In genomic region chr17:36844286-36844719, GRCm38 (mm10) we compare ENCODE assay signal across 13 mouse cellular contexts. TPM values are rescaled to one million over a fixed set of nuclear protein-coding genes. Genes with fewer than 3 reads are reported as not detected.
A peak's percentile ranks its signal among the peaks of the same experiment; 100 is the strongest.
DNase-seq lines count a peak whose midpoint lies in the region; ATAC-seq and TF ChIP-seq lines count a peak whose summit lies in the region.
"Had no signal": no experiment of that assay in that cellular context is flagged by ENCODE, and none has a peak within 500 bp of the region (broad histone marks: within the 10 kb centered on the region; RNA-seq: fewer than 3 reads in every experiment).

No protein-coding gene starts in this region.

- intact Hi-C loops in heart, postnatal 36 days (cut with DNase I) = loop anchor here (5.0 kb wide), 1 partner anchor 203 kb away; the partner anchor contains the start of gene Gabbr1
- intact Hi-C loops in gastrocnemius, adult 2 months (cut with DNase I) = no loop called here

- H3K4me3 ChIP-seq in G1E (ENCODE audit: low read depth, low read length) = no peak overlapping the region
- H3K4me3 ChIP-seq in gastrocnemius, adult 2 months = no peak overlapping the region
- no peak overlapping the region for H3K4me3 ChIP-seq in limb, embryonic 10.5 days
- H3K4me3 ChIP-seq: embryonic facial prominence, embryonic 13.5 days had no signal

- no peaks in the 10 kb centered on the region for H3K9me3 ChIP-seq in G1E (replicated peaks)
- H3K9me3 ChIP-seq in limb, embryonic 10.5 days (replicated peaks) = no peaks in the 10 kb centered on the region
- H3K9me3 ChIP-seq: embryonic facial prominence, embryonic 13.5 days had no signal

- H3K4me1 ChIP-seq in G1E (ENCODE audit: insufficient read depth, low read depth, low read length) = peaks cover 15% of the 10 kb centered on the region
- H3K4me1 ChIP-seq in limb, embryonic 10.5 days = peaks cover 5% of the 10 kb centered on the region; the same call in 1 of the 2 replicates

- no peak overlapping the region for H3K27ac ChIP-seq in gastrocnemius, adult 2 months
- H3K27ac ChIP-seq in limb, embryonic 10.5 days = no peak overlapping the region
- H3K27ac ChIP-seq: embryonic facial prominence, embryonic 13.5 days had no signal

- peaks cover 31% of the 10 kb centered on the region for H3K36me3 ChIP-seq in G1E (replicated peaks)
- H3K36me3 ChIP-seq in limb, embryonic 10.5 days = peaks cover 8% of the 10 kb centered on the region; the same call in 1 of the 2 replicates

- peak; percentile 76 for ATAC-seq in G1E (ENCODE audit: extremely low read depth, insufficient number of reproducible peaks, low FRiP score, poor library complexity, severe bottlenecking)
- ATAC-seq in granulocyte monocyte progenitor cell, adult 5-6 weeks (replicated peaks; ENCODE audit: poor library complexity, severe bottlenecking) = peak; percentile 40
- peak; percentile 91 for ATAC-seq in megakaryocyte-erythroid progenitor cell, adult 5-6 weeks (replicated peaks; ENCODE audit: low FRiP score, low TSS enrichment, poor library complexity, severe bottlenecking)

- DNase-seq in heart, adult 11 months = peak; percentile 89
- DNase-seq in heart, postnatal 36 days = no peak
- no peak for DNase-seq in G1E (ENCODE audit: low spot score)
- no peak for DNase-seq in layer of hippocampus, adult 9-11 months
- no peak for DNase-seq in gastrocnemius, adult 2 months
- DNase-seq in limb, embryonic 10.5 days (ENCODE audit: low spot score) = no peak
- DNase-seq: heart, adult 18-20 months had no signal

- TF ChIP-seq CTCF in G1E (IDR thresholded peaks at IDR 0.05; ENCODE audit: low read depth, low read length) = no peak
- TF ChIP-seq CTCF in gastrocnemius, adult 2 months (IDR thresholded peaks at IDR 0.05) = no peak

- H3K27me3 ChIP-seq in G1E (ENCODE audit: insufficient read depth, low read length) = no peaks in the 10 kb centered on the region
- no peaks in the 10 kb centered on the region for H3K27me3 ChIP-seq in limb, embryonic 10.5 days (ENCODE audit: low read depth, poor library complexity, severe bottlenecking)
- H3K27me3 ChIP-seq: embryonic facial prominence, embryonic 13.5 days had no signal

RNA-seq across cellular contexts. Expression of gene Trim26, which starts 7.4 kb away (rescaled TPM):
- 10 to 100 TPM; 22.2 to 23.6 TPM for total RNA-seq in heart, postnatal 36 days (2021)
- 31.8 and 39.7 TPM in 2 replicates for total RNA-seq in G1E (2014; fragmentation: Nextera tagmentation)
- total RNA-seq in G1E (2017) = 12.5 TPM in 2 replicates
- 11.7 and 13.4 TPM in 2 replicates for polyA plus RNA-seq in G1E (2012)
- 16.1 and 25.1 TPM in 2 replicates for total RNA-seq in granulocyte monocyte progenitor cell, adult 5-6 weeks (2014; fragmentation: Nextera tagmentation)
- total RNA-seq in granulocyte monocyte progenitor cell, adult 5-6 weeks (2017) = 8.4 and 11.9 TPM in 2 replicates
- 13.0 and 13.6 TPM in 2 replicates for total RNA-seq in megakaryocyte-erythroid progenitor cell, adult 5-6 weeks (2014; fragmentation: Nextera tagmentation)
- total RNA-seq in megakaryocyte-erythroid progenitor cell, adult 5-6 weeks (2017) = 7.7 and 9.3 TPM in 2 replicates
- 10 to 100 TPM; 18.9 to 23.5 TPM for total RNA-seq in gastrocnemius, adult 2 months (2021)
- polyA plus RNA-seq in limb, embryonic 10.5 days (2016; fragmentation: Nextera tagmentation; extraction: Ambion mirVana) = 36.7 and 48.1 TPM in 2 replicates

RNA-seq across cellular contexts. Expression of gene Trim15, which starts 22.7 kb away (rescaled TPM):
- not detected for total RNA-seq in heart, postnatal 36 days (2021)
- not detected in 2 replicates for total RNA-seq in G1E (2014; fragmentation: Nextera tagmentation)
- total RNA-seq in G1E (2017) = 0.22 TPM in 1 of 2 replicates, not detected in the other
- not detected in 2 replicates for polyA plus RNA-seq in G1E (2012)
- total RNA-seq in granulocyte monocyte progenitor cell, adult 5-6 weeks (2014; fragmentation: Nextera tagmentation) = not detected in 2 replicates
- total RNA-seq in granulocyte monocyte progenitor cell, adult 5-6 weeks (2017) = not detected in 2 replicates
- not detected in 2 replicates for total RNA-seq in megakaryocyte-erythroid progenitor cell, adult 5-6 weeks (2014; fragmentation: Nextera tagmentation)
- total RNA-seq in megakaryocyte-erythroid progenitor cell, adult 5-6 weeks (2017) = not detected in 2 replicates
- total RNA-seq in gastrocnemius, adult 2 months (2021) = not detected
- polyA plus RNA-seq in limb, embryonic 10.5 days (2016; fragmentation: Nextera tagmentation; extraction: Ambion mirVana) = 0.18 and 0.30 TPM in 2 replicates
- total RNA-seq: heart, adult 18-20 months; left cerebral cortex, postnatal 14 days had no signal

RNA-seq across cellular contexts. Expression of gene Trim10, which starts 25.1 kb away (rescaled TPM):
- under 1 TPM; 0.41 to 0.64 TPM for total RNA-seq in heart, postnatal 36 days (2021)
- 8.3 and 18.1 TPM in 2 replicates for total RNA-seq in G1E (2014; fragmentation: Nextera tagmentation)
- total RNA-seq in G1E (2017) = 16.2 and 17.5 TPM in 2 replicates
- 2.7 and 6.1 TPM in 2 replicates for polyA plus RNA-seq in G1E (2012)
- total RNA-seq in granulocyte monocyte progenitor cell, adult 5-6 weeks (2014; fragmentation: Nextera tagmentation) = not detected in 2 replicates
- 0.39 TPM in 1 of 2 replicates, not detected in the other for total RNA-seq in granulocyte monocyte progenitor cell, adult 5-6 weeks (2017)
- total RNA-seq in megakaryocyte-erythroid progenitor cell, adult 5-6 weeks (2014; fragmentation: Nextera tagmentation) = 7.5 and 9.6 TPM in 2 replicates
- total RNA-seq in megakaryocyte-erythroid progenitor cell, adult 5-6 weeks (2017) = 13.8 and 24.1 TPM in 2 replicates
- not detected for total RNA-seq in gastrocnemius, adult 2 months (2021)
- polyA plus RNA-seq in limb, embryonic 10.5 days (2016; fragmentation: Nextera tagmentation; extraction: Ambion mirVana) = 5.1 and 5.8 TPM in 2 replicates

RNA-seq across cellular contexts. Expression of gene H2-M10.6, which starts 32.3 kb away (rescaled TPM):
- not detected for total RNA-seq in heart, postnatal 36 days (2021)
- total RNA-seq in G1E (2014; fragmentation: Nextera tagmentation) = not detected in 2 replicates
- 0.06 TPM in 1 of 2 replicates, not detected in the other for total RNA-seq in G1E (2017)
- not detected in 2 replicates for polyA plus RNA-seq in G1E (2012)
- not detected in 2 replicates for total RNA-seq in granulocyte monocyte progenitor cell, adult 5-6 weeks (2014; fragmentation: Nextera tagmentation)
- total RNA-seq in granulocyte monocyte progenitor cell, adult 5-6 weeks (2017) = not detected in 2 replicates
- not detected in 2 replicates for total RNA-seq in megakaryocyte-erythroid progenitor cell, adult 5-6 weeks (2014; fragmentation: Nextera tagmentation)
- total RNA-seq in megakaryocyte-erythroid progenitor cell, adult 5-6 weeks (2017) = not detected in 2 replicates
- not detected for total RNA-seq in gastrocnemius, adult 2 months (2021)
- not detected in 2 replicates for polyA plus RNA-seq in limb, embryonic 10.5 days (2016; fragmentation: Nextera tagmentation; extraction: Ambion mirVana)
- total RNA-seq: heart, adult 18-20 months; left cerebral cortex, postnatal 14 days had no signal
- polyA plus RNA-seq: embryonic facial prominence, embryonic 13.5 days; intestine, embryonic 14.5 days; neural tube, embryonic 14.5 days had no signal

RNA-seq across cellular contexts. Expression of gene Trim40, which starts 45.6 kb away (rescaled TPM):
- total RNA-seq in heart, postnatal 36 days (2021) = not detected
- total RNA-seq in G1E (2014; fragmentation: Nextera tagmentation) (not detected in 2 replicates), G1E (2017) (0.12 TPM in 1 of 2 replicates, not detected in the other)
- not detected in 2 replicates for polyA plus RNA-seq in G1E (2012)
- total RNA-seq in granulocyte monocyte progenitor cell, adult 5-6 weeks (2014; fragmentation: Nextera tagmentation) = not detected in 2 replicates
- total RNA-seq in granulocyte monocyte progenitor cell, adult 5-6 weeks (2017) = not detected in 2 replicates
- total RNA-seq in megakaryocyte-erythroid progenitor cell, adult 5-6 weeks (2014; fragmentation: Nextera tagmentation) = not detected in 2 replicates
- total RNA-seq in megakaryocyte-erythroid progenitor cell, adult 5-6 weeks (2017) = not detected in 2 replicates
- not detected for total RNA-seq in gastrocnemius, adult 2 months (2021)
- not detected in 2 replicates for polyA plus RNA-seq in limb, embryonic 10.5 days (2016; fragmentation: Nextera tagmentation; extraction: Ambion mirVana)
- total RNA-seq: heart, adult 18-20 months; left cerebral cortex, postnatal 14 days had no signal
- polyA plus RNA-seq: embryonic facial prominence, embryonic 13.5 days; neural tube, embryonic 14.5 days had no signal

Comparison
In these comparisons a context has a peak if more than half of its experiments do, and no peak if none do; other contexts are left out.
1. ATAC-seq: peak in every context shown above with its lines; median percentile 91 in megakaryocyte-erythroid progenitor cell, adult 5-6 weeks; 76 in G1E; 40 in granulocyte monocyte progenitor cell, adult 5-6 weeks.
2. RNA of gene Trim10, which starts 25.1 kb away (total RNA-seq): 7.5 to 24.1 TPM in megakaryocyte-erythroid progenitor cell, adult 5-6 weeks and 8.3 to 18.1 TPM in G1E; 0.41 to 0.64 TPM in heart, postnatal 36 days, not detected in gastrocnemius, adult 2 months and 0.39 TPM in granulocyte monocyte progenitor cell, adult 5-6 weeks; every median in the first group is over 4 times any median in the second.